Mouse (Mus musculus) midbrain, postnatal 0 days (tissue): Measurements from ENCODE around the gene Ccdc102a. TPM values are rescaled to one million over a fixed set of nuclear protein-coding genes. Genes with fewer than 3 reads are reported as not detected.

ENCODE experiments used
- ATAC-seq: fragments of 200-750 bp; cut with Nextera tagmentation; 2 replicates; pipeline ENCODE4 v1.8.0; 2017; ENCODE audit warnings: moderate number of reproducible peaks, mild to moderate bottlenecking, moderate TSS enrichment, moderate library complexity; ENCODE audit not compliant: low FRiP score
- DNase-seq: peaks from one replicate; pipeline ENCODE4 v3.0.0-alpha.2; 2015; ENCODE audit warnings: low spot score
- H3K27ac ChIP-seq: fragments of 300-500 bp; sonication (generic); 2 replicates; pipeline ENCODE4 v1.5.1; 2014; ENCODE audit warnings: low read depth, mild to moderate bottlenecking, low read length, mixed read lengths
- H3K27me3 ChIP-seq: fragments of 300-500 bp; sonication (generic); 2 replicates; pipeline ENCODE4 v1.6.1; 2014; ENCODE audit warnings: low read length, control low read depth, mixed read lengths; ENCODE audit not compliant: insufficient read depth
- H3K36me3 ChIP-seq: fragments of 300-500 bp; sonication (generic); 2 replicates; pipeline ENCODE4 v1.6.1; 2014; ENCODE audit warnings: low read length, control low read depth, mixed read lengths; ENCODE audit not compliant: insufficient read depth
- H3K4me1 ChIP-seq: fragments of 300-500 bp; sonication (generic); 2 replicates; pipeline ENCODE4 v1.6.1; 2014; ENCODE audit warnings: mild to moderate bottlenecking, control low read depth, antibody characterized with exemption, low read length, mixed read lengths; ENCODE audit not compliant: insufficient read depth
- H3K4me2 ChIP-seq: fragments of 300-500 bp; sonication (generic); 2 replicates; pipeline ENCODE4 v1.6.1; 2014; ENCODE audit warnings: low read depth, mild to moderate bottlenecking, low read length, mixed read lengths; ENCODE audit not compliant: poor library complexity, severe bottlenecking
- H3K4me3 ChIP-seq: fragments of 300-500 bp; sonication (generic); 2 replicates; pipeline ENCODE4 v1.5.1; 2014; ENCODE audit warnings: low read depth, mild to moderate bottlenecking, low read length, moderate library complexity
- H3K9ac ChIP-seq: fragments of 300-500 bp; sonication (generic); replicated peaks from 2 replicates; pipeline ENCODE4 v1.6.1; 2014; ENCODE audit warnings: mild to moderate bottlenecking, low read length, moderate library complexity, mixed read lengths; ENCODE audit not compliant: poor library complexity, severe bottlenecking
- H3K9me3 ChIP-seq: fragments of 300-500 bp; sonication (generic); 2 replicates; pipeline ENCODE4 v1.6.1; 2016; ENCODE audit warnings: low read length, control low read depth
- CTCF ChIP-seq: IDR thresholded peaks from 2 replicates; pipeline ENCODE4 v1.5.1; 2016; ENCODE audit warnings: antibody characterized with exemption, mild to moderate bottlenecking
- WGBS: fragments of 180-500 bp; shearing (Covaris S2); extraction: QIAGEN DNeasy Blood & Tissue Kit; methylation state at CpG from one replicate; pipeline ENCODE4 v1.1.7; 2014; 5-methylcytosine and 5-hydroxymethylcytosine counted together
- polyA plus RNA-seq: library from polyadenylated mRNA; unstranded; fragments of >200 nt; fragmentation: Nextera tagmentation; extraction: Ambion mirVana; gene quantifications from 2 replicates; pipeline ENCODE4 v1.2.1, GENCODE M21; 2015
- total RNA-seq: library from RNA; depleted of rRNA; stranded (reverse); fragments of >200 nt; gene quantifications from 2 replicates; pipeline ENCODE4 v1.2.3, GENCODE M21; 2014

Gene Ccdc102a
- total and polyA plus RNA-seq, 2 experiments from 2014 or later = 3.7 to 6.1 TPM

DNA sequence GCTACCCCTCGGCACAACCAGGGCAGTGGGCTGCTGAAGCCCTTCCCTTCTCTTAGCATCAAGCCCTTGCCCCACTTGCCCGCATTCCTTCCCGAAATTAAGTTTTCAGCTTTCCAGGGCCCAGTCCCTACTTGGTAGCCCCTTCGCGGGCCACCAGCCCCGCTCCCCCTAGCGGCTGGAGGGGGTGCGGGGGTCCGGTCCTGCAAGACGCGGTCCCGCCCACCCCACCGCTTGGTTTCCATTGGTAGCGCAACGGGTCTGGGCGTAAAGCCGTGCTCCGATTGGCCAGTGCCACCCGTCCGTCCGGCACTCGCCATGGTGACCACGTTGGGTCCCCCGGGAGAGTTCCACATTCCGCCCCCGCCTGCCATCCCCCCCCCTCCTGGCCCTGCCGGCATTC is 546 bp downstream of the Ccdc102a start:
- H3K27me3 ChIP-seq = peaks cover 38% of the 10 kb centered on the region
- peak overlapping the region; percentile 53 for H3K4me3 ChIP-seq
- peak; percentile 93 for ATAC-seq
- H3K9ac ChIP-seq = peak overlapping the region; percentile 48
- H3K4me1 ChIP-seq = peaks cover 8% of the 10 kb centered on the region
- peak; percentile 92 for DNase-seq
- no peaks in the 10 kb centered on the region for H3K9me3 ChIP-seq
- 1% methylated on average over 23 of the region's 27 CpGs for WGBS
- H3K27ac ChIP-seq = no peak overlapping the region
- peak; percentile 70 for TF ChIP-seq CTCF
- peak overlapping the region; percentile 80 for H3K4me2 ChIP-seq
- H3K36me3 ChIP-seq = no peaks in the 10 kb centered on the region

DNA sequence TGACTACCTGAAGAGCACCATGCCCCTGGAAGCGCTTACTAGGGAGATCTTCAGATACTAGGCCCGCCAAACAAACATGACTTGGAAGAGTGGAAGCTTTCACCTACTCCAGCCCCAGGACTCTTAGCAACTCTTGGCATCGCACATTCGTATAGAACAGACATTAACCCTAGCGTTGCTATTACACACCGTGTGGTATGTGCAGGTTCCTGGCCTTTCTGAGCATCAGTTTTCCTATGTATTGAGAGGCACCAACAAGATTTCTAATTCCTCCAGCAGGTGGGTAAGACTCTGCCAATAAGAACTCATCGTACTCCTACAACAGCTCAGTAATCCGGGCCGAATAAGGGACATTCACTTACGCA is 956 bp downstream of the Ccdc102a start:
- 8% methylated on average over 10 of the region's 10 CpGs for WGBS
- TF ChIP-seq CTCF = no peak
- Histone ChIP-seq H3K27ac (no peak overlapping the region), H3K4me3 (peak overlapping the region; percentile 53), H3K9ac (peak overlapping the region; percentile 48; the same call in 1 of the 2 replicates), H3K4me1 (peaks cover 8% of the 10 kb centered on the region), H3K9me3 (no peaks in the 10 kb centered on the region), H3K27me3 (peaks cover 40% of the 10 kb centered on the region), H3K4me2 (peak overlapping the region; percentile 80), H3K36me3 (no peaks in the 10 kb centered on the region)
- DNase-seq (no peak), ATAC-seq (no peak)

DNA sequence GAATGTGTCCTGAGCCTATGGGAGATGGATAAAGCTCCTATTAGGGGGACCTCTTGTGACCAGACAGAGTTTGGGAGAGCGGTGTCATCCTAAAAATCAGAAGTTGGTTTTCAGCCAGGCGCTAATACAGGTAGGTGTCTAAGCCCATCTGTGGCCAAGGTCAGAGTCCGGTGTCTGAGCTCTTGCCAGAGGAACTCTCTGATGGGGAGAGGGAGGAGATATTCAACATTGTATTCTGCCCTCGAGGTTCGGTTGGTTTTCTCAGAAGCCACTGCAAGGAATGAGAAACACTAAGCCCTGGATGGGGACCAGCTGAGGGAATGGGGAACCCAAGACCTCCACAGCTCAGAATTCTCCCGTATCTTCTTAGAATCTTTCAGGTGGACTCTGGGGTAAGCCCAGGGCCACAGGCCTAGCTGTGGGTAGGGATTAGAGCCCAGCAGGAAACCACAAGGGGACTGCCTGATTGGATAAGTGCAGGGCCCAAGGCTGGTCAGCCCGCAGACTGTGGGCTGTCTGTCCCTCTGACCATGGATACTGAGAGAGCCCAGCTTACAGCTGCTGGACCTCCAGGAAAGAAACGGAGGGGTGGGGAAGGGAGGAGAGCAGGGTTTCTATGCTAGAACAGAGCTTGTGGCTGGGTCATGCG is 1.5 kb downstream of the Ccdc102a start:
- Histone ChIP-seq H3K9ac (no peak overlapping the region), H3K27me3 (peaks cover 40% of the 10 kb centered on the region), H3K4me1 (peaks cover 8% of the 10 kb centered on the region), H3K4me3 (peak overlapping the region; percentile 53; the same call in 1 of the 2 replicates), H3K9me3 (no peaks in the 10 kb centered on the region), H3K27ac (no peak overlapping the region), H3K36me3 (no peaks in the 10 kb centered on the region), H3K4me2 (peak overlapping the region; percentile 80; the same call in 1 of the 2 replicates)
- no peak for DNase-seq
- TF ChIP-seq CTCF = no peak
- WGBS = 47% methylated on average over 9 of the region's 9 CpGs
- no peak for ATAC-seq

DNA sequence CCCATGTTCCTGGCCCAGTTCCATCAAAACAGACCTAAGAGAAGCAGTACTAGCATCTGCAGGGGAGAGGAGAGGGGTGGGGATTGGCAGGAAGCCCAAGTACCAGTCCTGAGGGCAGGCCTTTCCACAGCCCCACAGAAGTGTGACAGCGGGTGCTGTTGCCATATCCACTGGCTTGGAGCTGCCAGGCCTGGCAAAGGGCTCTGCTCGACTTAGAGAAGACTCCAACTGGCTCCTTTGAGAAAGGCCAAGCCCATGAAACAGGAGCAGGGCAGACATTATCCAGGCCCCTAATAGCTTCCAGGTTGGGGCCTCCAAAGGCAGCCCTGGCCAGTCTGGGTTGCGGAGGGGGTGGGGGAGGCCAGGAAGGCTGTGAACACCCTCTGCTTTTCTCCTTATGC is 3.2 kb downstream of the Ccdc102a start:
- DNase-seq = peak; percentile 77
- Histone ChIP-seq H3K36me3 (no peaks in the 10 kb centered on the region), H3K27ac (no peak overlapping the region), H3K9ac (no peak overlapping the region), H3K27me3 (peaks cover 40% of the 10 kb centered on the region), H3K9me3 (no peaks in the 10 kb centered on the region), H3K4me2 (no peak overlapping the region), H3K4me3 (no peak overlapping the region), H3K4me1 (peaks cover 8% of the 10 kb centered on the region)
- ATAC-seq = no peak
- TF ChIP-seq CTCF = no peak
- 45% methylated on average over 3 of the region's 3 CpGs for WGBS

DNA sequence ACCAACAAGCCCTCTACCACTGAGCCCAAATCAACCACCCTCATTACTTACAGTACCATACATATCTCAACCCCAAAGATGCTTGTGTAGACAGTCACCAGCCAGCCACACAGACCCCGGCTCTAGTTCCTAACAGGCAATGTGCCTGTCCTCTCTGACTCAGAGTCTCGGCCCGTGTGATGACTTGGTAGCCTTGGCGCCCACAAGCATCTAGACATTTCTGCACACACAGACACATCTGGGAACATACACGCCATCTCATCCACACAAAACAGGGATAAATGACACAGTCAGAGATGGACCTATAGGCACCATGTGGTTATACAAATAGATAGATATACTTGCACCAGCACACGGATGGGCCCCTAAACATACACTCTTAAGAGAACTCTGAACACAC is 3.6 kb downstream of the Ccdc102a start:
- H3K9ac ChIP-seq = no peak overlapping the region
- no peak for ATAC-seq
- H3K36me3 ChIP-seq = no peaks in the 10 kb centered on the region
- no peak overlapping the region for H3K4me2 ChIP-seq
- H3K27ac ChIP-seq = no peak overlapping the region
- no peaks in the 10 kb centered on the region for H3K9me3 ChIP-seq
- TF ChIP-seq CTCF = no peak
- peaks cover 8% of the 10 kb centered on the region for H3K4me1 ChIP-seq
- H3K4me3 ChIP-seq = no peak overlapping the region
- H3K27me3 ChIP-seq = peaks cover 40% of the 10 kb centered on the region
- no peak for DNase-seq
- WGBS = 91% methylated on average over 6 of the region's 6 CpGs

DNA sequence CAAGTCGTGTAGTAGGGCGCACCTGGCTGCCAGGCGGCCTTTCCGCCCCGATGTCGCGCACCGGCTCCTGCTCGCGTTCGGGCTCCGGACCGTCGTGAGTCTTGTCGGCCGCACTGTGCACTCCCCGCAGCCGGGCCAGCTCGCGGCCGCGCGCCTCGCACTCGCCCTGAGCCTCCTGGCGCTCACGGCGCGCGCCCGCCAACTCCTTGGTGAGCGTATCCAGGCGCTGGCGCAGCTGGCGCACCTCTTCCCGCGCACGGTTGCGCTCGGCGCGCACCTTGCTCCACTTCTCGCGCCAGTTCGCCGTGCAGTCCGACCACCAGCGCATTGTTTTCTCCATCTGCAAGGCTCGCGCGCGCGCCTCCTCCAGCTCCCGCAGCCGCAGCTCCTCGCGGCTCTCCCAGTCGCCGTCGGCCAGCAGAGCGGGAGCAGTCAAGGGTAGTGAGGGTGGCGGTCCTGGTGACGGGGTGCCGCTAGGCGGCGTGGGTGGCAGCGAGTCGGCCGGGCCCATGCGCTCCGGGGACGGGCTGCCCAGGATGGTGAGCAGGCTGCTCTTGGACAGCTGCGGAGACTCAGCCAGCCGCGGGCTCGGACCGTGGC is 4.7 kb downstream of the Ccdc102a start:
- Histone ChIP-seq H3K36me3 (no peaks in the 10 kb centered on the region), H3K27ac (no peak overlapping the region), H3K9me3 (no peaks in the 10 kb centered on the region), H3K9ac (peak overlapping the region; percentile 48), H3K4me3 (peak overlapping the region; percentile 47), H3K4me1 (peaks cover 8% of the 10 kb centered on the region), H3K27me3 (peaks cover 37% of the 10 kb centered on the region), H3K4me2 (peak overlapping the region; percentile 81)
- ATAC-seq = peak; percentile 67
- WGBS = 7% methylated on average over 74 of the region's 77 CpGs
- TF ChIP-seq CTCF = peak; percentile 69
- peak; percentile 45 for DNase-seq
